Mouse (Mus musculus) cerebellum, adult 9-11 months (tissue): ENCODE measurements around the gene Fnip2.

Source experiments
- DNase-seq: peaks from one replicate; pipeline ENCODE4 v3.0.0; 2022

Gene Fnip2

GRCm38 (mm10) chr3:79564875-79565606, 2.6 kb downstream of the Fnip2 start:
- peak; percentile 32 for DNase-seq

DNA sequence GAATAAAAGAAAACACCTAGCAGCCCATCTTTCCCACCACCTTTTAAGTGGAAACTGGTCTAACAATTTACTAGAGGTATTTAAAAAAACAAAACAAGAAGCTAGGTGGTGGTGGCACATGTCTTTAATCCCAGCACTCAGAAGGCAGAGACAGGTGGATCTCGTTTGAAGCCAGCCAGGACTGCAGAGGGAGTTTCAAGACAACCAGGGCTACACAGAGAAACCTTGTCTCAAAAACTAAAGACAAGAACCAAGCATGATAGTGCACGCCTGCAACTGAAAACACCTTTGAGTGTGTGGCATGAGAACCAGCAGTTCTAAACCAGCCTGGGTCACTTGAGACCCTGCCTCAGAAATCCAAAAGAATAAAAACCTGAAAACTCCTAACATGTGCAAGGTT, 4.1 kb downstream of the Fnip2 start:
- no peak for DNase-seq

- no peak for DNase-seq
Measured at GRCm38 (mm10) chr3:79561784-79562715, 5.5 kb downstream of the Fnip2 start.

- no peak for DNase-seq
Measured at GRCm38 (mm10) chr3:79560555-79560954, 7.0 kb downstream of the Fnip2 start.

GRCm38 (mm10) chr3:79559773-79560045, 7.9 kb downstream of the Fnip2 start:
- no peak for DNase-seq

DNA sequence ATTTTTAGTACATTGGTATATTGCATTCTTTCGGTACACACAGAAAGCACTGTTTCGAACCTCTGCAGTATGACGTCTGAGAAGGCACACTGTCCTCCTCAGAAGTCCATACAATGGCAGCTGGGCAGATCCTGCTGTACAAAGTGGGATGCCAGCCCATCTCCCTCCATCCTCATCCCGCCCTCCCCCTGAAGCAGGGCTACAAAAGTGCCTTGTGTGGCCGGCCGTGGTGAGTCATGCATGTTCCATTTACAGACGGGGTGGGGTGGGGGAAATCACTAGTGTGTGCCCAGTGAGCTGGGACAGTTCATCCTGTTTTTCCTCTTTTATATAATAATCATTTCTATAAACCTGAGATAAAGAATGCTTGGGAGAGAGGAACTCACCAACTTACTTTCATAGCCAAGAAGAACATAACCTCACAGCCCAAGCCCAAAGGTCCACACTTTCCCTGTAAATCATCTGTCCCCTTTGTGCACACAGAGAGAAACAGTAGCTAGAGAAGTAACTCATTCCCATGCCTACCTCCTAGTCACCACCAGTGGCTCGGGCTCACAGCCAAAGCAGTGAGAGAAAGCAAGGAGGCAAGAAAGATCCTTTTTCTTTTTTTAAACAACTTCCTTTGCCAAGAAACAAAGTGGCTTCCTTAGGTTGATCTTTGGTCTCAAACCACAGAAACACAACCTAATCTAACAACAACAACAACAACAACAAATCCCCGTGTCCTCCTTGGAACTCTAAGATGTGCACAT, 8.4 kb downstream of the Fnip2 start:
- DNase-seq, result no peak

- DNase-seq, result no peak
Measured at GRCm38 (mm10) chr3:79555061-79555460, 12.5 kb downstream of the Fnip2 start.

GRCm38 (mm10) chr3:79553779-79554178, 13.8 kb downstream of the Fnip2 start:
- no peak for DNase-seq

DNA sequence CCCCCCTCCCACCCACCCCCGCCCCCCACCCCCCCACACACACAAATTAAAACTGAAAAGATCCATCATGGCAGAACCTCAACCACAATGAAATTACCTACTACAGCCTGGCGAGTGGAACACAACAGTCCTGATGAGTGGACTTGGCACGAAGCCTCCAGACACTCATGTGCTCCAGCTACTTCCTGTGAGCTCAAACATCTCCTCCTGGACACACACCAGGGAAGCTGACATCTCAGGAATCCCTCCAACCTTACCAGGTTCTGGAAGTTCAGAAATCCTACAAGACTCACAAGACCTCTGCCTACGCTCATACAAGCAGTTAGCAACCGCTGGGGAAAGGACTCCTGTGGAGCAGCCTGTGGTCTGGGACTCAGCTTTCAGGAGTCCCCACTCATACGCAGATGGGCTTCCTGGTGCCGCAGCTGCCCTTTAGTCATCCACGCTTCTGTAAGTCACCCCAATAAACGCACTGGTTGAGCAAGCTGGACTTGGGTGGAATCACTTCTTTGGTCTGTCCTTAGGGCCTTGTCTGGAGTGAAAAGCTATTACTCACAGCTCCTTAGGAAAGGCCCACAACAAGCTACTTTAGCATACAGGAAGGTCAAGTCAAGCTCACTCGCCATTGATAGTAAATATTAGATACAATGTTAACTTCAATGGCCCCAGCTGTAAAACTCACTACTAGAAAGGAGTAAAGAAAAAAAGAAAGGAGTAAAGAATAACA, 15.6 kb downstream of the Fnip2 start:
- DNase-seq, result peak; percentile 44

- peak; percentile 79 for DNase-seq
Measured at GRCm38 (mm10) chr3:79549751-79550393, 17.7 kb downstream of the Fnip2 start.

DNA sequence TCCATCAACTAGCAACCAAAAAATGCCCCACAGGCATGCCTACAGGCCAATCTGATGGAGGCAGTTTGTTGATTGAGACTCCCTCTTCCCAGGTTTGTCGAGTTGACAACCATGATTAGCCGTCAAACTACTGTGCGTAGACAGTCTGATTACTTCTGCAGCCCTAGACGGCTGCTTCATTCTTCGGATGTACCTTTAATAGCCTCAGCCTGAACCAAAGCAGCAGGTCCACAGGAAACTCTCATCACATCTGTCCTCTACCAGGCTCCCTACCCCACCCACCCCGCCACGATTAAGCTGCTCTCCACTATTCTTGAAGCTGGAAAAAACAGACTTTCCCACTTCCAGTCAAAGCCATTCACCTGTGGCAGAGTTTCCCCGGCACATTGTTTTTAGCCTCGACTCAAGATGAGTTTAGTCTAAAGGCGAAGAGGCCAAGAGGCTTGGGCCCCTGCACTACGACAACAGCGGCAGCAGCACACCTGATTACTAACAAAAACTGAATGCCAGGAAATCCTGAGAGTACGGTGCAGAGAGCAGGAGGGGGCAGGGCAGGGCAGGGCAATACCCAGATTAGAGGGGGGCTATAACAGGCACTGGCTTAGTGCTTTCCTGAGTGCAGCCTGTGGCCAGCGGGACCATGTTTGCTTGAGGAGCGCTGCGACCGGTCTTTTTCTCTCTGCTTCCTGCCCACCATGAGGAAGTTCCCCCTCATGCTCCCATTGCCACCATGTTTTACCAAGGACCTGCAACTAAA, 18.7 kb downstream of the Fnip2 start:
- DNase-seq, result peak; percentile 44

GRCm38 (mm10) chr3:79542585-79542984, 25.0 kb downstream of the Fnip2 start:
- DNase-seq, result peak; percentile 83

GRCm38 (mm10) chr3:79539656-79540055, 27.9 kb downstream of the Fnip2 start:
- no peak for DNase-seq

DNA sequence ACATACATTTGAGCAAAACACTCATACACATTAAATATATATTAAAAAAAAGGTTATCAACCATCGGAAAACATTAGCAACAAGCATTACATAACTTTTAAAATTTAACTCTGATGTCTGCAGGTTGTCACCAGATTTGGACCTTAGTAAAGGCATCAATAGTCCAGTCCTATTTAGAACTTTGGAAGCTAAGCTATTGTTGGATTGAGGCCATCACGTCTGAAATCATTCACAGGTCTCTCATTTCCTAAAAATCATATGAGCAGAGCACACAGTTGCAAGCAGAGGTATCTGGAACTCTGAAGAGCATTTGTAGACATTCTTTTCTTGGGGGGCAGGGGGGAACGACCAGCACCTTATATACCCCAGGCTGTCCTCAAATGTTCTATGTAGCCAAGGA, 28.5 kb downstream of the Fnip2 start:
- no peak for DNase-seq

- no peak for DNase-seq
Measured at GRCm38 (mm10) chr3:79538342-79538741, 29.3 kb downstream of the Fnip2 start.

GRCm38 (mm10) chr3:79537626-79538203, 29.9 kb downstream of the Fnip2 start:
- DNase-seq, result no peak

GRCm38 (mm10) chr3:79537023-79537422, 30.6 kb downstream of the Fnip2 start:
- no peak for DNase-seq

GRCm38 (mm10) chr3:79531581-79532271, 35.9 kb downstream of the Fnip2 start:
- DNase-seq, result no peak

- no peak for DNase-seq
Measured at GRCm38 (mm10) chr3:79529499-79530096, 38.0 kb downstream of the Fnip2 start.

- DNase-seq, result peak; percentile 58
Measured at GRCm38 (mm10) chr3:79528451-79528850, 39.1 kb downstream of the Fnip2 start.
